24 mouse cellular contexts compared by ENCODE assay signal in the genomic region with DNA sequence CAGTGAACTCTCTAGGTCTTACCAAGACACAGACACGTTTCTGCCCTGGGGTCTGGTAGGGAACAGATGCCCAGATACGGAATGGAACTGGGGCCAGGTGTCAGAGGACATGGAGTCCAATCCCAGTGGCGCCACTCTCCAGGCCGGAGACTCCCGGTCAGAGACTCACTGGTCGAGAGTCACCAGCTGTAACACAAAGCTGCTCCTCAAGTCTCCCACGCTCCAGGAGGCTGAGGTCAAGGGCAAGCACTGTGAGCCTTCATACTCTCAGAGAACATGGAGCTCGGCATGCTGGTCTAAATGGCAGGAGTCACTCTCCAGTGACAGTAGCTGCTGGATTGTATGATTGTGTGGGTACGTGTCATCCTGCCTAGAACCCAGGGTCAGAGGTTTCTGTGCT. TPM values are rescaled to one million over a fixed set of nuclear protein-coding genes. Genes with fewer than 3 reads are reported as not detected.
DNase-seq lines count a peak whose midpoint lies in the region; ATAC-seq and TF ChIP-seq lines count a peak whose summit lies in the region.
"Had no signal": no experiment of that assay in that cellular context is flagged by ENCODE, and none has a peak within 500 bp of the region (broad histone marks: within the 10 kb centered on the region; RNA-seq: fewer than 3 reads in every experiment).

No protein-coding gene starts in this region.

- peak; percentile 31 for DNase-seq in kidney, adult 9 months
- no peak for DNase-seq in kidney, adult 8-10 months
- no peak for DNase-seq in stomach, postnatal 0 days (ENCODE audit: low spot score)
- peak; percentile 33 to 54 for DNase-seq in kidney, postnatal 36 days
- DNase-seq in adrenal gland, postnatal 10 days, result no peak
- DNase-seq: adrenal gland, postnatal 36 days; B cell, adult 2 months; cerebellum, adult 18-20 months; forebrain, postnatal 0 days; gastrocnemius, postnatal 10 days; heart, postnatal 14 days; right cerebral cortex, adult 18-20 months; spleen, adult 18-20 months had no signal

- H3K4me2 ChIP-seq in stomach, embryonic 14.5 days (replicated peaks; ENCODE audit: low read depth, low read length), result no peak overlapping the region
- no peak overlapping the region for H3K4me2 ChIP-seq in stomach, postnatal 0 days (replicated peaks; ENCODE audit: low read depth)
- H3K4me2 ChIP-seq in heart, embryonic 11.5 days, result no peak overlapping the region
- H3K4me2 ChIP-seq: embryonic facial prominence, embryonic 13.5 days; hindbrain, embryonic 15.5 days; limb, embryonic 12.5 days; liver, embryonic 15.5 days had no signal

- no peaks in the 10 kb centered on the region for H3K36me3 ChIP-seq in stomach, embryonic 14.5 days (ENCODE audit: control insufficient read depth, insufficient read depth, low read length)
- no peaks in the 10 kb centered on the region for H3K36me3 ChIP-seq in stomach, postnatal 0 days (ENCODE audit: control insufficient read depth, insufficient read depth, low read length)
- no peaks in the 10 kb centered on the region for H3K36me3 ChIP-seq in heart, embryonic 11.5 days (ENCODE audit: control insufficient read depth, insufficient read depth, low read length)
- H3K36me3 ChIP-seq: embryonic facial prominence, embryonic 13.5 days; hindbrain, embryonic 10.5 days; hindbrain, embryonic 15.5 days; limb, embryonic 12.5 days; liver, embryonic 15.5 days; midbrain, embryonic 10.5 days had no signal

- H3K4me1 ChIP-seq in stomach, embryonic 14.5 days (ENCODE audit: control insufficient read depth, insufficient read depth, low read length), result peaks cover 31% of the 10 kb centered on the region
- no peaks in the 10 kb centered on the region; the same call in 1 of the 2 replicates for H3K4me1 ChIP-seq in stomach, postnatal 0 days (replicated peaks; ENCODE audit: control insufficient read depth, insufficient read depth)
- H3K4me1 ChIP-seq in heart, embryonic 11.5 days (ENCODE audit: control insufficient read depth, insufficient read depth, low read length), result peaks cover 9% of the 10 kb centered on the region

- TF ChIP-seq EP300 in stomach, postnatal 0 days (optimal IDR thresholded peaks at IDR 0.05), result no peak

- no peak overlapping the region for H3K4me3 ChIP-seq in stomach, embryonic 14.5 days (ENCODE audit: low read depth, low read length)
- no peak overlapping the region for H3K4me3 ChIP-seq in stomach, postnatal 0 days (ENCODE audit: low read depth, low read length)
- H3K4me3 ChIP-seq in heart, embryonic 11.5 days (ENCODE audit: low read depth, low read length), result no peak overlapping the region
- H3K4me3 ChIP-seq: embryonic facial prominence, embryonic 13.5 days; hindbrain, embryonic 10.5 days; hindbrain, embryonic 15.5 days; limb, embryonic 12.5 days; liver, embryonic 15.5 days; midbrain, embryonic 10.5 days had no signal

- H3K9me3 ChIP-seq in stomach, embryonic 14.5 days (ENCODE audit: control insufficient read depth, low read depth, low read length), result no peaks in the 10 kb centered on the region
- no peaks in the 10 kb centered on the region for H3K9me3 ChIP-seq in stomach, postnatal 0 days (ENCODE audit: control insufficient read depth, low read length)
- H3K9me3 ChIP-seq in heart, embryonic 11.5 days (replicated peaks; ENCODE audit: control insufficient read depth, low read length), result no peaks in the 10 kb centered on the region
- H3K9me3 ChIP-seq: embryonic facial prominence, embryonic 13.5 days; hindbrain, embryonic 10.5 days; hindbrain, embryonic 15.5 days; limb, embryonic 12.5 days; liver, embryonic 15.5 days; midbrain, embryonic 10.5 days had no signal

- H3K27me3 ChIP-seq in stomach, embryonic 14.5 days (ENCODE audit: control insufficient read depth, insufficient read depth, low read length), result no peaks in the 10 kb centered on the region
- no peaks in the 10 kb centered on the region for H3K27me3 ChIP-seq in stomach, postnatal 0 days (ENCODE audit: control insufficient read depth, insufficient read depth, low read length)
- H3K27me3 ChIP-seq in heart, embryonic 11.5 days (ENCODE audit: control insufficient read depth, insufficient read depth, low read length), result peaks cover 7% of the 10 kb centered on the region
- H3K27me3 ChIP-seq: embryonic facial prominence, embryonic 13.5 days; hindbrain, embryonic 15.5 days; limb, embryonic 12.5 days had no signal

- H3K27ac ChIP-seq in stomach, embryonic 14.5 days (ENCODE audit: low read length), result peak overlapping the region; percentile 93; the same call in 1 of the 2 replicates
- no peak overlapping the region; the same call in 1 of the 2 replicates for H3K27ac ChIP-seq in stomach, postnatal 0 days (replicated peaks)
- no peak overlapping the region for H3K27ac ChIP-seq in heart, embryonic 11.5 days (ENCODE audit: low read depth, low read length)
- H3K27ac ChIP-seq: embryonic facial prominence, embryonic 13.5 days; hindbrain, embryonic 10.5 days; hindbrain, embryonic 15.5 days; limb, embryonic 12.5 days; liver, embryonic 15.5 days; midbrain, embryonic 10.5 days had no signal

- no peak for ATAC-seq in stomach, embryonic 14.5 days (ENCODE audit: insufficient number of reproducible peaks, insufficient read depth, low FRiP score, low read depth)
- no peak for ATAC-seq in stomach, postnatal 0 days (ENCODE audit: low FRiP score, low TSS enrichment)
- no peak for ATAC-seq in heart, embryonic 11.5 days (replicated peaks; ENCODE audit: insufficient number of reproducible peaks, low FRiP score, low TSS enrichment)
- ATAC-seq: forebrain, postnatal 0 days; inflammation-experienced regulatory T-cells, adult 6 months; midbrain, embryonic 16.5 days had no signal

- no peak overlapping the region for H3K9ac ChIP-seq in stomach, embryonic 14.5 days (replicated peaks; ENCODE audit: low read depth, low read length)
- H3K9ac ChIP-seq in stomach, postnatal 0 days (ENCODE audit: low read length), result no peak overlapping the region
- no peak overlapping the region for H3K9ac ChIP-seq in heart, embryonic 11.5 days (ENCODE audit: low read depth, low read length)
- H3K9ac ChIP-seq: embryonic facial prominence, embryonic 13.5 days; forebrain, postnatal 0 days; hindbrain, embryonic 15.5 days; liver, embryonic 15.5 days had no signal

- TF ChIP-seq CTCF in stomach, postnatal 0 days (IDR thresholded peaks at IDR 0.05; ENCODE audit: low read depth), result no peak

- WGBS in stomach, embryonic 14.5 days, result 70% methylated on average over 9 of the region's 9 CpGs
- WGBS in stomach, postnatal 0 days, result 71% methylated on average over 9 of the region's 9 CpGs
- 71% methylated on average over 9 of the region's 9 CpGs for WGBS in heart, embryonic 11.5 days (ENCODE audit: insufficient replicate concordance)

RNA-seq across cellular contexts. Expression of a gene that starts 3.5 kb away (rescaled TPM):
- 286 and 310 TPM in 2 replicates for polyA plus RNA-seq in stomach, embryonic 14.5 days (2014; fragmentation: Nextera tagmentation; extraction: Ambion mirVana)
- polyA plus RNA-seq in stomach, postnatal 0 days (2015; fragmentation: Nextera tagmentation; extraction: Ambion mirVana), result 109 and 112 TPM in 2 replicates
- polyA plus RNA-seq in heart, embryonic 11.5 days (2014; fragmentation: Nextera tagmentation; extraction: Ambion mirVana), result 145 and 163 TPM in 2 replicates
- 10 to 100 TPM; 44.1 to 46.3 TPM for total RNA-seq in adrenal gland, postnatal 10 days (2021)
- total RNA-seq: neutrophil, adult 5-6 weeks had no signal
- polyA plus RNA-seq: inflammation-experienced regulatory T-cells, adult 6 months had no signal

Comparison
In these comparisons a context has a peak if more than half of its experiments do, and no peak if none do; other contexts are left out.
1. DNase-seq: peak in kidney, adult 9 months (single experiment) and kidney, postnatal 36 days (2 of 2); none in kidney, adult 8-10 months (0 of 2), stomach, postnatal 0 days (single experiment) and adrenal gland, postnatal 10 days (single experiment).